Mouse (Mus musculus): ENCODE measurements around the gene Nostrin.

Nostrin gene

GRCm38 (mm10) chr2:69129425-69130210 is 6.0 kb upstream of the Nostrin start:
- no peak for DNase-seq (ENCODE audit: low read depth)

DNA sequence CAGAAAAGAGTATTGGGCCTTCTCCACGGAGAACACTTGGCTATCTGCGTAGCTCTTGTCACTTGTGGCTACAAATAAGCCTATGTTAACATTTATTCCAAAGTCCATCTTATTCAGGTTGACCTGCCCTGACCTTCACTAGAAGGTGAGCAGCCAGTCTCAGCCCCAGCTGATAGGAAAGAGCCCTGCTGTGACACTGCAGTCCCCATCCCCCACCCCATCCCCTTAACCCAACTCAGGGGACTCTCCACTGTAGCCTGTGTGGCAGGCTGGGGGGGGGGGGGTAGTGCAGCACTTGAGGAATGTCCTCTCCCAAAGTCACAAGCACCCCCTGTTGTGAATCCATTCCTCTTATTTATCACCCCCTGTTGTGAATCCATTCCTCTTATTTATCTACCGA is 3.6 kb upstream of the Nostrin start:
- no peak for DNase-seq (ENCODE audit: low read depth)

GRCm38 (mm10) chr2:69132488-69133040 is 3.0 kb upstream of the Nostrin start:
- no peak for DNase-seq (ENCODE audit: low read depth)

- no peak for DNase-seq (ENCODE audit: low read depth)
Observed at GRCm38 (mm10) chr2:69134186-69134585, 1.4 kb upstream of the Nostrin start.

- DNase-seq (ENCODE audit: low read depth), result no peak
Observed at GRCm38 (mm10) chr2:69134937-69135336, 663 bp upstream of the Nostrin start.

DNA sequence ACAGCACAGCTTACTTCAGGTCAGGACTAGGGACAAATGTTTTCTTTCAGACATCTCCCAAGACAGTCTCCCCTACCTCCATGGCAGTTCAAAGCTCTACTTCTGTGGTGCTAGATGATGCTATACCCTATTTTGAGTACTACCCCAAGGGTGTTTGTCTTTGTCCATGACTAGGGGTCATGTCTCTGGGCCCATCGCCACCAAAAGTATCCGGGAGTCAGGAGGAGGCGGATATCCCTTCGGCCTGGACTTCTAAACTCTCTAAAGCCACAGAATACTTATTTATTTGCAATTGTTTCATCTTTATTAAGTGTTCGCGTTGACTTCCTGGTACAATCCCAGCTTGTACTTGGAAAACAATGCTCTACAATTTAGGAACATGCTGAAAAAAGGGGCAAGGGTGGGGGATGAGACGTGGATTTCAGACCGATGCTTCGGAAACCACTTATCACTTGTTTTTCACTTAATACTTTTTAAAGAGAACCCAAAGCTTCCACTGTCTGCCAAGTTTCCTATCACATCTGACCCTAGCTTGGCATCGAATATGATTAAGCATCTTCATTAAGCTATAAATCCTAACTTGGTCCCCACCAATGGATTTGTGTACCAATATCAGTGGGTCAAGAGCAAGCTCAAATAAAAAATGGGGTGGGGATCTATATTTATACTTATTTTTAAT is 1.9 kb downstream of the Nostrin start:
- no peak for DNase-seq (ENCODE audit: low read depth)

DNA sequence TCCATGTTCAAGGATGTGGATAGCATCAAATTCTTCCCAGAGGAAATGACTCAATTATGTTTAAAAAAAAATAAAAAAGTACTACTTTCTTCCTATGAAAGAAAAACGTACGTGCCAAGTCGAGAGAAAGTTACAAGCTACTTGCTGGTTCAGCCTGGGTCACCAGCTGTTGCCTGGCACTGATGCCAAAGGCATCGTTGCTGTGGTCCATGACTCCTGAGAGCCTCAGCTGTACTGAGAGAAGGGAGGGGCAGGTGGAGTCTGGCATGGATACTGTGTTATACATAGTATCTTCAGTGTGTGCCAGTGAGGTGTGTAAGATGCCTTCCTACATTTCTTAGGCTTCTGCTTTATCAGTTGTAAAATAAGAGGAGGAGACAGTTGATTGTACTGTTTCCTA is 3.2 kb downstream of the Nostrin start:
- DNase-seq (ENCODE audit: low read depth), result no peak

DNA sequence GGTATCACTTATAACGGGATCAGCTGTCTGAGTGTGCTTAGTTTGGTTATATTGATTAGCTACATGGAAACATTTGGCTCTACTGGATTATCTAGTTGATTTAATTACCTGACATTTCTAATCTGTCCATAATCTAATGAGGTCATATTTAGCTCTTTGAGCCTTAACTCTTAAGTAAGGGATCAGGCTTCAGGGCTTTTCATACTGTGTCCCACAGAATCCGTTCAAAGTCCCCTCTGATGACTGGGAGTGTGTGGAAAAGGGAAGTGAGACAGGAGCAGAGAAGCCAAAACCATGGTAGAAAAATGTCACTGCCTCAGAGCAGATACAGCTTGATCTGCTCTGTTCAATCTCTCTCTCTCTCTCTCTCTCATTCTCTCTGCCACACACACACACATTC is 4.6 kb downstream of the Nostrin start:
- DNase-seq (ENCODE audit: low read depth), result no peak

- DNase-seq (ENCODE audit: low read depth), result no peak
Observed at GRCm38 (mm10) chr2:69140816-69141215, 5.2 kb downstream of the Nostrin start.

DNA sequence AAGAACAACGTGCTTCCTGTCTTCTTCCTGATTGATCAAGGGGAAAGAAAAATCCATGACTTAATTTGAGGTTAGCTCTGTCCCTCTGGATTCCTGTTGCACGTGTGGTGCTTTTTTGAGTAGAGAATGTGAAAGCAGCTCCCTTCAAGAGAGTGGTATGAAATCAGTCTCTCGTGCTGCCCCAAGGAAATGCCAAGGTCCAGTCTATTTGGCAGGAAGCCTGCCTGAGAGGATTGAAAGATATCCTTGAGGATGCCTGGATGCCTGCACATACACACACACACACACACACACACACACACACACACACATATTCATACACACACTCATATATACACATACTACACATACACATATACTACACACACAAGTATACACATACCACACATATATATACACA is 13.1 kb downstream of the Nostrin start:
- no peak for DNase-seq (ENCODE audit: low read depth)

DNA sequence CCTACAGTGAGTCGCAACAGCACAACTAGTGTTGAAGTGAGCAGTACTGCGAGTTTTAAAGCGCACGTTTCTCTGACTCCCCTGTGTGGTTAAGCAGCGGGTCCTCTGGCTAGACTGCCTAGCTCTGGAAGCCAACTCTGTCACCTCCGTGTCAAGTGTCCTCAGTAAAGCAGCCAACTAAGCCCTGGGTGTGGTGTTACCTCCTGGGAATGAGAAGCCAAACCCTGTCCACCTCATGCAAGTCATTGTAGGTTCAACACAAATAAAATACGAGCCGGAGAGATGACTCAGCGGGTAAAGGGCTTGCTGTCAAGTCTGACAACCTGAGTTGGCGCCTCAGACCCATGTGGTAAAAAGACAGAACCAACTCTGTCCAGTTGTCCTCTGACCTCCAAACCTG is 13.6 kb downstream of the Nostrin start:
- peak; percentile 33 for DNase-seq (ENCODE audit: low read depth)

GRCm38 (mm10) chr2:69150841-69151240 is 15.2 kb downstream of the Nostrin start:
- DNase-seq (ENCODE audit: low read depth), result no peak

- DNase-seq (ENCODE audit: low read depth), result no peak
Observed at GRCm38 (mm10) chr2:69155861-69156260, 20.3 kb downstream of the Nostrin start.

DNA sequence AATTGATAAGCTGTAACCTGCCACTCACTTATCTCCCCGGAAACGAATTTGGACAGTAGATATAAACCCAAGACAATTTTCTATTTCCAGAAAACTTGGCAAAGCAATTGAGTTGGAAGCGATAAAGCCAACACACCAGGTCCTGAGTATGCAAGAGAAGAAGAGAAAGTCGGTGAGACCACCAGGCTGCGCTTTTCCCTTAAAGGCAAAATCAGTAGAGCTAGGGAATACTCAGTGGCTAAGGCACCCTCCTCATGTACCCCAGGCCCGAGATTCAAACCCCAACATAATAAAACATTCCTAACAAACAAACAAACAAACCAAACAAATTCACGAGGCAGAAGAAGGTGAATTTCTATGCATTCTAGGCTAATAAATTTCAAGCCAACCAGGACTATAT is 20.7 kb downstream of the Nostrin start:
- DNase-seq (ENCODE audit: low read depth), result no peak

DNA sequence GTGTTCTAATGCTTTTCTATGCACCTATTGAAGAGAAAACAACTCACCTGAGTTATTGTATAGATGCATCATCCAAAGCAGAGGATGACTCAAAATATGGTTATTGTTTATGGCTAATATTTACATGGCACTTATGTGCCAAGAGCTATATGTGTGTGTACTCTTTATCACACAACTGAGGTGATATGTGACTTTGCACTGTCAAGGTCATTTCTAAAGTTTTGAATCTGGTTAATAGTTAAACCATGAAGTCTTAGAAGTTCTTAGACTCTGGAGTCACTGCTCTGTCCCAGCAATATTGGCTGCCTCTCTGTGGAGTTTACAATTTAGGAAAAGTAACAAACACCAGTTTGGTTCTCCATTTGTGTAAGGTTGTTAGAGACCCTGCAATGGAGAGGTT is 23.3 kb downstream of the Nostrin start:
- DNase-seq (ENCODE audit: low read depth), result no peak

- no peak for DNase-seq (ENCODE audit: low read depth)
Observed at GRCm38 (mm10) chr2:69170395-69171077, 34.9 kb downstream of the Nostrin start.

GRCm38 (mm10) chr2:69175296-69175695 is 39.7 kb downstream of the Nostrin start:
- DNase-seq (ENCODE audit: low read depth), result no peak

- no peak for DNase-seq (ENCODE audit: low read depth)
Observed at GRCm38 (mm10) chr2:69179721-69180120, 44.1 kb downstream of the Nostrin start.

DNA sequence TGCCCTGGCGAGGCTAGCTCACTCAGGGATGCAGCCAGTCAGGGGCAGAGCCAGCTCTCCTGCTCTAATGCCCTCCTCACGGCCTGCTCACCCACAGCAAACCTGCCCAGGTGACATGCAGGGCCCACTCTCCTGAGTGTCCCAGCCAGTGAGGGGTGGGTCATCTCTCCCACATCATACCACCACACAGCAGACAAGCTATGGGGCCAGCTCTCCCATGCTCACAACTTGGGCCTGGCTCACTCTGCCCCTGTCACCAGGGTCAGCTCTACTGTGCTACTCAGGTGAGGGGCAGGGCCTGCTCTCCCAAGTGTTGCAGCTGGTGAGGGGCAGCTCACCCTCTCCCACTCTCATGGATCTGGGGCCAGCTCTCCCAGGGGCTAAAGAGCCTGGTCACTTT is 52.4 kb downstream of the Nostrin start:
- no peak for DNase-seq (ENCODE audit: low read depth)

GRCm38 (mm10) chr2:69188732-69189131 is 53.1 kb downstream of the Nostrin start:
- DNase-seq (ENCODE audit: low read depth), result no peak

- DNase-seq (ENCODE audit: low read depth), result no peak
Observed at GRCm38 (mm10) chr2:69189222-69189621, 53.6 kb downstream of the Nostrin start.

DNA sequence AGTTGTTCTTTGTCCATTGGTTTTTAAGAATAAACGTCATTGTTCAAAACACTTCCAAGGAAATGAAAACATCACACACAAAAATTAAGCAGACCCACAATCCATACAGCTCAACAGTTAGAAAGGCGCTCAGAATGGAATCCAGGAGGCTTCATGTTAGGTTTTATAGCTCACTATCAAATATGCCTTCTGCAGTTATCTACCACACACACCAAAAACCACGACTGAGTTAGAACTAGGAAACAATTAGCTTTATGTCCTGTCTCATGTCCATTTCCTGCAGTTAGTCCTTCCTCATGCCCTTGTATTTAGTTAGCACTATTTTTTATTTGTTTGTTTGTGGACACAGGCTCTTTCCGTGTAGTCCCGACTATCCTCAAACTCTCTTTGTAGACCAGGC is 55.5 kb downstream of the Nostrin start:
- peak; percentile 51 for DNase-seq (ENCODE audit: low read depth)

- DNase-seq (ENCODE audit: low read depth), result no peak
Observed at GRCm38 (mm10) chr2:69193555-69193954, 58.0 kb downstream of the Nostrin start.
